Mouse (Mus musculus) hindbrain, postnatal 0 days (tissue): Measurements from ENCODE around the gene Pde9a. TPM values are rescaled to one million over a fixed set of nuclear protein-coding genes. Genes with fewer than 3 reads are reported as not detected.

ENCODE experiments used
- ATAC-seq: fragments of 200-750 bp; cut with Nextera tagmentation; 2 replicates; pipeline ENCODE4 v1.8.0; 2017; ENCODE audit warnings: mild to moderate bottlenecking, moderate TSS enrichment, moderate library complexity
- DNase-seq: peaks from one replicate; pipeline ENCODE4 v3.0.0-alpha.2; 2015; ENCODE audit warnings: low spot score
- H3K27ac ChIP-seq: fragments of 300-500 bp; sonication (generic); 2 replicates; pipeline ENCODE4 v1.5.1; 2014; ENCODE audit warnings: mild to moderate bottlenecking
- H3K27me3 ChIP-seq: fragments of 300-500 bp; sonication (generic); 2 replicates; pipeline ENCODE4 v1.6.1; 2014; ENCODE audit warnings: low read length, mixed read lengths; ENCODE audit not compliant: insufficient read depth
- H3K36me3 ChIP-seq: fragments of 300-500 bp; sonication (generic); 2 replicates; pipeline ENCODE4 v1.6.1; 2014; ENCODE audit warnings: low read length, mixed read lengths; ENCODE audit not compliant: insufficient read depth
- H3K4me1 ChIP-seq: fragments of 300-500 bp; sonication (generic); 2 replicates; pipeline ENCODE4 v1.6.1; 2014; ENCODE audit warnings: antibody characterized with exemption, low read length, mixed read lengths; ENCODE audit not compliant: insufficient read depth
- H3K4me2 ChIP-seq: fragments of 300-500 bp; sonication (generic); 2 replicates; pipeline ENCODE4 v1.6.1; 2014; ENCODE audit warnings: low read depth, mild to moderate bottlenecking, low read length, moderate library complexity, mixed read lengths
- H3K4me3 ChIP-seq: fragments of 300-500 bp; sonication (generic); 2 replicates; pipeline ENCODE4 v1.5.1; 2014; ENCODE audit warnings: low read length
- H3K9ac ChIP-seq: fragments of 300-500 bp; sonication (generic); replicated peaks from 2 replicates; pipeline ENCODE4 v1.6.1; 2014; ENCODE audit warnings: mild to moderate bottlenecking, low read length, moderate library complexity, mixed read lengths
- H3K9me3 ChIP-seq: fragments of 300-500 bp; sonication (generic); 2 replicates; pipeline ENCODE4 v1.6.1; 2016; ENCODE audit warnings: low read length, mixed read lengths
- CTCF ChIP-seq: IDR thresholded peaks from 2 replicates; pipeline ENCODE4 v1.5.1; 2016; ENCODE audit warnings: antibody characterized with exemption, control low read depth, low read depth
- WGBS: fragments of 180-500 bp; shearing (Covaris S2); extraction: QIAGEN DNeasy Blood & Tissue Kit; methylation state at CpG from one replicate; pipeline ENCODE4 v1.1.7; 2014; 5-methylcytosine and 5-hydroxymethylcytosine counted together
- polyA plus RNA-seq: library from polyadenylated mRNA; unstranded; fragments of >200 nt; fragmentation: Nextera tagmentation; extraction: Ambion mirVana; gene quantifications from 2 replicates; pipeline ENCODE4 v1.2.1, GENCODE M21; 2015
- total RNA-seq: library from RNA; depleted of rRNA; stranded (reverse); fragments of >200 nt; gene quantifications from 2 replicates; pipeline ENCODE4 v1.2.3, GENCODE M21; 2014

Gene Pde9a
- total and polyA plus RNA-seq, 2 experiments from 2014 or later = 35.2 to 39.8 TPM

- Histone ChIP-seq H3K9ac (no peak overlapping the region), H3K4me3 (no peak overlapping the region), H3K27ac (no peak overlapping the region), H3K36me3 (0 out of 2 replicates have a peak, but pooled peaks cover 4% of the 10 kb centered on the region), H3K4me1 (0 out of 2 replicates have a peak, but pooled peaks cover 6% of the 10 kb centered on the region), H3K27me3 (no peaks in the 10 kb centered on the region), H3K4me2 (no peak overlapping the region), H3K9me3 (0 out of 2 replicates have a peak, but pooled peaks cover 5% of the 10 kb centered on the region)
- TF ChIP-seq CTCF = no peak
- no peak for ATAC-seq
- no peak for DNase-seq
- WGBS = 46% methylated on average over 8 of the region's 8 CpGs
These were observed 38.8 kb downstream of the Pde9a start for GRCm38 (mm10) chr17:31424798-31425197.

DNA sequence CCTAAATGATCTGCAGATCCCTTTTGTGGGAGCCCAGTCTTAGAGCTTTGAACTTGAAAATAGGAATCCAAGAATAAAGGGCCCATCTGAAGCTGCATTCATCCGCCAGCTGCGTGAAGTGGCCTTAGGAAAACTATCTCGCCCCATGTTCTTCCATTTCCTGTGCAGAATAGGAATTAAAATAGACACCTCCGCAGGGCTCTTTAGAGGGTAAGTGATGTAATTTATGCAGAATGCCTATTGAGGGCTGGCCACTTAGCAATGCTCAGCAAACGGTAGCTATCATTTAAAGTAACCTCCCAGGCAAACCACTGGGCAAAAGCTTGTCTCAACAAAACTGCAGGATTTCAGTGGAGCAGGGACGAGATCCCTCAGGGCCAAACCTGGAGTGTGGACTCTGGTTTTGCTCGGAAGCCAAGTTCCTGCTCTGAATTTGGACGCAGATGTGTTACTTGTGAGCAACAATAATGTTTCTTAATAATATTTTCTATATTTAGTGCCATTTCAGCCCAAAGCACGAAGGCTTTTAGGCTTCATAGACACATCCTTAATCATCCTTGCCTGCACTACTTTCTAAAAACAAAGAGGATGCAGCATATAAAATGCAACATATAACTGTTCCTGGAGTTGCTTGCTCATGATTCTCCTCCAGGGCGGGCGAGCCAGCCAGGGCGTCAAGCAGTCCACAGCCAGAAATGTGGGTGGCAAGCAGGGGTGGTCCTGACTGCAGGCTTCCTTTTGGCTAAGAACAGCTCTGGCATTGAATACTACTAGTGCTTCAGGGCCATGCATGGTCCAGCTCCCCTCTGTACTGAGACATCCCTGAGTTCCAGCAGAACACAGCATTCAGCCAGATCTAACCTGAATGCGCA is 40.1 kb downstream of the Pde9a start:
- TF ChIP-seq CTCF = no peak
- Histone ChIP-seq H3K4me2 (no peak overlapping the region), H3K9me3 (0 out of 2 replicates have a peak, but pooled peaks cover 5% of the 10 kb centered on the region), H3K4me1 (no peaks in the 10 kb centered on the region), H3K27me3 (no peaks in the 10 kb centered on the region), H3K9ac (no peak overlapping the region), H3K4me3 (no peak overlapping the region), H3K36me3 (peaks cover 4% of the 10 kb centered on the region; the same call in 1 of the 2 replicates), H3K27ac (no peak overlapping the region)
- 55% methylated on average over 13 of the region's 13 CpGs for WGBS
- no peak for ATAC-seq
- DNase-seq = no peak

DNA sequence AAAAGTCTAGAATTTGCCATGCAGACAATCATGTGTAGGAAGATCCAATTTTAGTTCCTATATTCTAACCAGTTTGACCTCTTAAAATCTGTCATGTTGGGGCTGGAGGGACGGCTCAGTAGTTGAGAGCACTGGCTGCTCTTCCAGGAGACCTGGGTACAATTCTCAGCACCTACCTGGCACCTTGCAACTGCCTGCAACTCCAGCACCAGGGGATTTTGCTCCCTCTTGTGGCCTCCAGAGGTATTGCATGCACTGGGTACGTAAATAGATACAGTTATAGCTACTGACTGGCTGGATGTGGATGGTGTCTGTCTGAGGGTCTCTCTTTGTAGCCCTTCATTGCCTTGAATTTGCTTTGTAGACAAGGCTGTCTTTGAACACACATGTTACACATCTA is 43.4 kb downstream of the Pde9a start:
- H3K4me3 ChIP-seq = no peak overlapping the region
- no peaks in the 10 kb centered on the region for H3K27me3 ChIP-seq
- no peak overlapping the region for H3K27ac ChIP-seq
- H3K4me2 ChIP-seq = no peak overlapping the region
- DNase-seq (no peak), ATAC-seq (no peak)
- H3K9me3 ChIP-seq = 0 out of 2 replicates have a peak, but pooled peaks cover 5% of the 10 kb centered on the region
- H3K9ac ChIP-seq = no peak overlapping the region
- peak; percentile 68 for TF ChIP-seq CTCF
- peaks cover 4% of the 10 kb centered on the region; the same call in 1 of the 2 replicates for H3K36me3 ChIP-seq
- 95% methylated on average over 2 of the region's 2 CpGs for WGBS
- H3K4me1 ChIP-seq = peaks cover 11% of the 10 kb centered on the region

DNA sequence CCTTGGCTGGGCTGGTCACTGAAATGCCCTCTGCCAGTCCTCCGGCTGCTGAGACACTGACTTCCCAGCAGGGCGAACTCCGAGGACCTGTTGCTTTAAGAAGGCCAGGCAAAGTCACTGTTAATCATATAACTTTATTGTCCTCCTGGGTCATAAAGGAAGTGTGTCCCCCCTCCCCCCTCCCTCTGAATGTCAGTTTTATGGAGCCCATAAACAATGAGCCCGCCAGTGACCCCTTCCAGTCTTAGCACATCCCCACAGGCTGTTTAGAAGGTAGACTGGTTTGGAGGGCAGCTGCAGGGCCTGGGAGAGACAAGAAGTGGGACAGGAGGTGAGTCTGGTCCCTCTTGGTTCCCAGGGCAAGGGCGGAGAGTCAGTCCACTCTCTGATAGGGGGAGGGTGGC is 46.9 kb downstream of the Pde9a start:
- H3K4me1 ChIP-seq = peaks cover 18% of the 10 kb centered on the region
- 66% methylated on average over 5 of the region's 5 CpGs for WGBS
- H3K9ac ChIP-seq = no peak overlapping the region
- no peak for DNase-seq
- H3K27me3 ChIP-seq = no peaks in the 10 kb centered on the region
- no peak for TF ChIP-seq CTCF
- H3K36me3 ChIP-seq = peaks cover 4% of the 10 kb centered on the region; the same call in 1 of the 2 replicates
- 0 out of 2 replicates have a peak, but pooled peaks cover 5% of the 10 kb centered on the region for H3K9me3 ChIP-seq
- H3K4me3 ChIP-seq = no peak overlapping the region
- ATAC-seq = no peak
- H3K27ac ChIP-seq = no peak overlapping the region
- no peak overlapping the region for H3K4me2 ChIP-seq

DNA sequence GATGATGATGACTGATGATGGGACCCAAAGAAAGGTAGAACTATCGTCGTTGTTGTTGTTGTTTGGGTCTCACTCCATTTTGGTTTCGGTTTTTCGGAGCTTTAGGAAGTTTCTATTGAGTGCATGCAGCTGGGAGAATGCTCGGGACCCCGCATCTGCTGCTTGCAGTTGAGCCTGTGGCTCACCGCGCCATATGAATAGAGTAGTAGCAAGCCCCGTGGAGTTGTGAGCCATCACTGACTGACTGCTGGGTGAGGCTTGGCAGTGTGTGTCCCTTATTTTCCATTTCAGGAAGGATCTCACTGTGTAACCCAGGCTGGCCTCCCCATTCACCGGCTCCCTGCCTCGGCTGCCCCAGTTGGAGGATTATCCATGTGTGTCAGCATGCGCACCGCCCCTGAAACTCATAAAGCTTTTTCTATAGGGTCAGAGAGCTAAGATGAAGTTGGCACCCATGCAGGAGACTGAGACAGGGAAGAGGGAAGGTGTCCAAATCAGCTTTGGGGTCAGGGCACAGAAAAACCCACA is 47.5 kb downstream of the Pde9a start:
- 45% methylated on average over 13 of the region's 13 CpGs for WGBS
- H3K27ac ChIP-seq = no peak overlapping the region
- H3K36me3 ChIP-seq = peaks cover 4% of the 10 kb centered on the region; the same call in 1 of the 2 replicates
- H3K27me3 ChIP-seq = no peaks in the 10 kb centered on the region
- H3K4me3 ChIP-seq = no peak overlapping the region
- no peak overlapping the region for H3K4me2 ChIP-seq
- H3K9me3 ChIP-seq = 0 out of 2 replicates have a peak, but pooled peaks cover 5% of the 10 kb centered on the region
- ATAC-seq (no peak), DNase-seq (no peak)
- H3K9ac ChIP-seq = 0 out of 2 replicates have a peak overlapping the region, but pooled peaks have one; percentile 6
- H3K4me1 ChIP-seq = peaks cover 18% of the 10 kb centered on the region
- no peak for TF ChIP-seq CTCF

- H3K4me2 ChIP-seq = peak overlapping the region; percentile 6; the same call in 1 of the 2 replicates
- no peaks in the 10 kb centered on the region for H3K27me3 ChIP-seq
- H3K36me3 ChIP-seq = peaks cover 4% of the 10 kb centered on the region; the same call in 1 of the 2 replicates
- DNase-seq (peak; percentile 42), ATAC-seq (no peak)
- H3K9me3 ChIP-seq = 0 out of 2 replicates have a peak, but pooled peaks cover 3% of the 10 kb centered on the region
- peak overlapping the region; percentile 60; the same call in 1 of the 2 replicates for H3K27ac ChIP-seq
- WGBS = 18% methylated on average over 16 of the region's 16 CpGs
- peaks cover 18% of the 10 kb centered on the region for H3K4me1 ChIP-seq
- no peak overlapping the region for H3K4me3 ChIP-seq
- no peak for TF ChIP-seq CTCF
- H3K9ac ChIP-seq = peak overlapping the region; percentile 37; the same call in 1 of the 2 replicates
These were observed 48.2 kb downstream of the Pde9a start for GRCm38 (mm10) chr17:31433978-31434797.
